Mouse (Mus musculus) stomach, embryonic 14.5 days (tissue): ENCODE measurements at regions not wholly inside any gene's neighbourhood (a gene's known extent, or its start where the extent isn't known, plus 50 kb on each side); places are given as distances from the start of the nearest gene placed in this dataset.

ENCODE experiments used
- ATAC-seq: fragments of 200-750 bp; cut with Nextera tagmentation; 2 replicates; pipeline ENCODE4 v1.8.0; 2017; ENCODE audit warnings: low read depth, moderate TSS enrichment; ENCODE audit not compliant: insufficient number of reproducible peaks, insufficient read depth, low FRiP score
- H3K27ac ChIP-seq: fragments of 300-500 bp; sonication (generic); 2 replicates; pipeline ENCODE4 v1.5.1; 2014; ENCODE audit warnings: mild to moderate bottlenecking, low read length, moderate library complexity, mixed read lengths
- H3K27me3 ChIP-seq: fragments of 300-500 bp; sonication (generic); 2 replicates; pipeline ENCODE4 v1.6.1; 2014; ENCODE audit warnings: low read length, control low read depth, mixed read lengths; ENCODE audit not compliant: control insufficient read depth, insufficient read depth
- H3K36me3 ChIP-seq: fragments of 300-500 bp; sonication (generic); 2 replicates; pipeline ENCODE4 v1.6.1; 2014; ENCODE audit warnings: mild to moderate bottlenecking, control low read depth, low read length, moderate library complexity, mixed read lengths; ENCODE audit not compliant: control insufficient read depth, insufficient read depth
- H3K4me1 ChIP-seq: fragments of 300-500 bp; sonication (generic); 2 replicates; pipeline ENCODE4 v1.6.1; 2014; ENCODE audit warnings: low read length, control low read depth, mixed read lengths; ENCODE audit not compliant: control insufficient read depth, insufficient read depth
- H3K4me2 ChIP-seq: fragments of 300-500 bp; sonication (generic); replicated peaks from 2 replicates; pipeline ENCODE4 v1.6.1; 2014; ENCODE audit warnings: low read depth, low read length, control low read depth
- H3K4me3 ChIP-seq: fragments of 300-500 bp; sonication (generic); 2 replicates; pipeline ENCODE4 v1.5.1; 2014; ENCODE audit warnings: low read depth, low read length, control low read depth
- H3K9ac ChIP-seq: fragments of 300-500 bp; sonication (generic); replicated peaks from 2 replicates; pipeline ENCODE4 v1.6.1; 2014; ENCODE audit warnings: low read depth, mild to moderate bottlenecking, control low read depth, low read length, moderate library complexity, mixed read lengths
- H3K9me3 ChIP-seq: fragments of 300-500 bp; sonication (generic); 2 replicates; pipeline ENCODE4 v1.6.1; 2016; ENCODE audit warnings: low read depth, low read length, control low read depth; ENCODE audit not compliant: control insufficient read depth
- WGBS: fragments of 180-500 bp; shearing (Covaris S2); extraction: QIAGEN DNeasy Blood & Tissue Kit; methylation state at CpG from one replicate; pipeline ENCODE4 v1.1.7; 2014; 5-methylcytosine and 5-hydroxymethylcytosine counted together

DNA sequence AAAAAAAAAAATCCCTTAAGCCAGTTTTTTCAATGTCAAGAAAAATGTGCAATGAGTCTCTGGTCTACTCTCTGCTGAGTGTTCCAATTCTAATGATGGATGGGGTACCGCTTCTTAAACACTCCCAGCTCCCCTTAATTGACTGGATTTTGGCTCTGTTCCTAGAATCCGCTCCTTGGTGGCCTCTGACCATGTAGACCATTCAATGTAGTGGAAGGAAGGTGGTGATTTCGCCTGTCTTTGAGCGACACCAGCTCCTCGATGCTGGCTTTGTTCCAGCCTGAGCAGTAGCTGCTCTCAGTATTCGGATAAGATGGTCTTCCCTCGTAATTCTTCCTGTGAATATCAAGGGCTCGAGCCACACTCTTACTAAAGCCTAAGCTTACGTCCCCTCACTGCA lies 252.4 kb upstream of the Prox1 start:
- peak; percentile 64; the same call in 1 of the 2 replicates for ATAC-seq
- no peaks in the 10 kb centered on the region for H3K36me3 ChIP-seq
- 35% methylated on average over 9 of the region's 9 CpGs for WGBS
- H3K27me3 ChIP-seq: 0 out of 2 replicates have a peak, but pooled peaks cover 2% of the 10 kb centered on the region
- no peak overlapping the region for H3K4me3 ChIP-seq
- no peak overlapping the region for H3K4me2 ChIP-seq
- H3K9ac ChIP-seq: no peak overlapping the region
- no peak overlapping the region for H3K27ac ChIP-seq
- no peaks in the 10 kb centered on the region for H3K4me1 ChIP-seq
- no peaks in the 10 kb centered on the region for H3K9me3 ChIP-seq

- 60% methylated on average over 13 of the region's 13 CpGs for WGBS
- Histone ChIP-seq H3K4me2 (no peak overlapping the region), H3K9ac (no peak overlapping the region), H3K36me3 (no peaks in the 10 kb centered on the region), H3K4me1 (no peaks in the 10 kb centered on the region), H3K27me3 (no peaks in the 10 kb centered on the region), H3K27ac (no peak overlapping the region), H3K9me3 (no peaks in the 10 kb centered on the region), H3K4me3 (no peak overlapping the region)
- ATAC-seq: no peak
These were observed 249.2 kb upstream of the Prox1 start for GRCm38 (mm10) chr1:190419709-190420108.

GRCm38 (mm10) chr1:190417326-190417725 lies 246.8 kb upstream of the Prox1 start:
- H3K27ac ChIP-seq: no peak overlapping the region
- no peak overlapping the region for H3K4me3 ChIP-seq
- H3K9ac ChIP-seq: no peak overlapping the region
- no peaks in the 10 kb centered on the region for H3K9me3 ChIP-seq
- no peaks in the 10 kb centered on the region for H3K36me3 ChIP-seq
- H3K4me1 ChIP-seq: no peaks in the 10 kb centered on the region
- H3K27me3 ChIP-seq: no peaks in the 10 kb centered on the region
- no peak overlapping the region for H3K4me2 ChIP-seq
- ATAC-seq: no peak
- WGBS: 12% methylated on average over 11 of the region's 11 CpGs

- no peaks in the 10 kb centered on the region for H3K27me3 ChIP-seq
- no peaks in the 10 kb centered on the region for H3K36me3 ChIP-seq
- no peaks in the 10 kb centered on the region for H3K9me3 ChIP-seq
- H3K4me3 ChIP-seq: no peak overlapping the region
- ATAC-seq: no peak
- no peak overlapping the region for H3K27ac ChIP-seq
- H3K4me2 ChIP-seq: no peak overlapping the region
- 90% methylated on average over 5 of the region's 5 CpGs for WGBS
- no peaks in the 10 kb centered on the region for H3K4me1 ChIP-seq
- no peak overlapping the region for H3K9ac ChIP-seq
These were observed 241.2 kb upstream of the Prox1 start for GRCm38 (mm10) chr1:190411756-190412155.

GRCm38 (mm10) chr1:190403335-190403734 lies 232.8 kb upstream of the Prox1 start:
- Histone ChIP-seq H3K27ac (no peak overlapping the region), H3K4me2 (no peak overlapping the region), H3K9me3 (no peaks in the 10 kb centered on the region), H3K9ac (no peak overlapping the region), H3K4me1 (no peaks in the 10 kb centered on the region), H3K4me3 (no peak overlapping the region), H3K27me3 (no peaks in the 10 kb centered on the region), H3K36me3 (no peaks in the 10 kb centered on the region)
- 52% methylated on average over 12 of the region's 12 CpGs for whole genome bisulfite sequencing
- no peak for ATAC-seq

DNA sequence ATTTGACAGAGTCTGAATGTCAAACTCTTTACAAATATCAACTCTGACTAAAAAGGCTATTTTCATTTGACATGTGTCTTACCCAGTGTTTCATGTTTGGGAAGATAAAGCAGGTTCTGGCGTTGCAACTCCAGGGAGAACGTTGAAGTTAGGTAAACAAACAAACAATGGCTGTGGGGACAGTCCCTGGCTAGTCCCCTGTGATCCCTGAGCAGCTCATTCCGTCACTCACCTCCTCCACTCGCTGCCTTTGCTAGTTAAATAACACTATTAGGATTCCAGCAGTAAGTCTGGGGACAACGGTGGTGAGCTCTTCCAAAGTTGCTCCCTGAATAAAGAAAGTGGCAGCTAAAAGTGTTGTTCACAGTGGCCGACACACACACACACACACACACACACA lies 227.8 kb upstream of the Prox1 start:
- no peaks in the 10 kb centered on the region for H3K27me3 ChIP-seq
- no peaks in the 10 kb centered on the region for H3K9me3 ChIP-seq
- no peaks in the 10 kb centered on the region for H3K4me1 ChIP-seq
- no peak overlapping the region for H3K9ac ChIP-seq
- no peak overlapping the region for H3K27ac ChIP-seq
- no peak overlapping the region for H3K4me2 ChIP-seq
- ATAC-seq: no peak
- no peak overlapping the region for H3K4me3 ChIP-seq
- WGBS: 40% methylated on average over 6 of the region's 6 CpGs
- no peaks in the 10 kb centered on the region for H3K36me3 ChIP-seq

- Histone ChIP-seq H3K4me1 (no peaks in the 10 kb centered on the region), H3K27me3 (no peaks in the 10 kb centered on the region), H3K9me3 (no peaks in the 10 kb centered on the region), H3K4me2 (no peak overlapping the region), H3K27ac (no peak overlapping the region), H3K4me3 (no peak overlapping the region), H3K9ac (no peak overlapping the region), H3K36me3 (no peaks in the 10 kb centered on the region)
- WGBS: 38% methylated on average over 2 of the region's 2 CpGs
- ATAC-seq: no peak
These were observed 227.3 kb upstream of the Prox1 start for GRCm38 (mm10) chr1:190397811-190398210.

- 37% methylated on average over 6 of the region's 6 CpGs for WGBS
- Histone ChIP-seq H3K9ac (no peak overlapping the region), H3K4me1 (no peaks in the 10 kb centered on the region), H3K27ac (no peak overlapping the region), H3K27me3 (no peaks in the 10 kb centered on the region), H3K4me2 (no peak overlapping the region), H3K4me3 (no peak overlapping the region), H3K36me3 (no peaks in the 10 kb centered on the region), H3K9me3 (no peaks in the 10 kb centered on the region)
- ATAC-seq: no peak
These were observed 222.5 kb upstream of the Prox1 start for GRCm38 (mm10) chr1:190393061-190393460.

DNA sequence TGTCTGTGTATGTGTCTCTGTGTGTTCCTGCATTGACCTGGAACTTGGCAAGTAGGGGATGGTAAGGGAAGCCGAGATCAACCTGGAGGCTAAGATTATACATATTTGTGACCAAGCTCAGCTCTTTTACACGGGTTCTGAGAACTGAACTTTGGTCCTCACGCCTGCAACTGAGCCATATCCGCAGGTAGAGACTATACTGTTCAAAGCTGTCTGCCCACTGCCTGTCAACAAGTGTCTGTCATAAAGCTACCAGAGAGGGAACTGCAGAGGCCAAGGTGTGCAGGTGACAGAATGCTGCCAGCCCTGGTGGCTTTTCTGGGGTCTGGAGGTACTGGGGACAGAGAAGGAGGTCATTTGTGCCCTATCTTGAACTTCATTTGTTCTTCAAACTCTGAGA lies 218.3 kb upstream of the Prox1 start:
- H3K4me3 ChIP-seq: no peak overlapping the region
- H3K36me3 ChIP-seq: no peaks in the 10 kb centered on the region
- H3K27me3 ChIP-seq: no peaks in the 10 kb centered on the region
- ATAC-seq: no peak
- no peak overlapping the region for H3K9ac ChIP-seq
- whole genome bisulfite sequencing: 85% methylated on average over 4 of the region's 4 CpGs
- no peaks in the 10 kb centered on the region for H3K9me3 ChIP-seq
- no peak overlapping the region for H3K4me2 ChIP-seq
- H3K4me1 ChIP-seq: no peaks in the 10 kb centered on the region
- no peak overlapping the region for H3K27ac ChIP-seq
